Mouse (Mus musculus) thymus, adult 2 months (tissue): Measurements from ENCODE around the gene Lmtk3. TPM values are rescaled to one million over a fixed set of nuclear protein-coding genes. Genes with fewer than 3 reads are reported as not detected.
A peak's percentile ranks its signal among the peaks of the same experiment; 100 is the strongest.

Experiments
- DNase-seq: peaks from one replicate; pipeline ENCODE4 v3.0.0; 2021
- H3K27ac ChIP-seq: fragments of 200-500 bp; 2 replicates; pipeline ENCODE4 v1.5.1; 2012; ENCODE audit warnings: low read length, control low read depth; ENCODE audit not compliant: control insufficient read depth, insufficient read depth
- H3K27me3 ChIP-seq: fragments of 200-500 bp; 2 replicates; pipeline ENCODE4 v1.6.1; 2012; ENCODE audit warnings: mild to moderate bottlenecking, low read length, moderate library complexity, mixed read lengths; ENCODE audit not compliant: control insufficient read depth, insufficient read depth
- H3K36me3 ChIP-seq: fragments of 200-500 bp; 2 replicates; pipeline ENCODE4 v1.6.1; 2012; ENCODE audit warnings: mild to moderate bottlenecking, low read length, moderate library complexity; ENCODE audit not compliant: control insufficient read depth, insufficient read depth
- H3K4me1 ChIP-seq: fragments of 200-500 bp; replicated peaks from 2 replicates; pipeline ENCODE4 v1.6.1; 2012; ENCODE audit warnings: low read length; ENCODE audit not compliant: control insufficient read depth, insufficient read depth
- H3K4me3 ChIP-seq: fragments of 200-500 bp; 2 replicates; pipeline ENCODE4 v1.5.1; 2012; ENCODE audit warnings: mild to moderate bottlenecking, low read length, control low read depth, moderate library complexity; ENCODE audit not compliant: control insufficient read depth, insufficient read depth
- CTCF ChIP-seq: fragments of 200-500 bp; IDR thresholded peaks from 2 replicates; pipeline ENCODE4 v1.5.1; 2012; ENCODE audit warnings: mild to moderate bottlenecking, control low read depth, low read length, moderate library complexity, borderline replicate concordance; ENCODE audit not compliant: control insufficient read depth, poor library complexity, insufficient read depth; ENCODE audit errors: extremely low read depth
- POLR2A ChIP-seq: fragments of 200-500 bp; IDR thresholded peaks from 2 replicates; pipeline ENCODE4 v1.6.1; 2012; ENCODE audit warnings: mild to moderate bottlenecking, low read length, control low read depth, moderate library complexity; ENCODE audit not compliant: control insufficient read depth, poor library complexity, insufficient read depth; ENCODE audit errors: extremely low read depth
- WGBS: fragments of 180-500 bp; shearing (Covaris S2); methylation state at CpG from one replicate; pipeline ENCODE4 v1.1.7; 2018; 5-methylcytosine and 5-hydroxymethylcytosine counted together
- polyA plus RNA-seq: library from polyadenylated mRNA; depleted of rRNA; stranded (reverse); fragments of >200 nt; gene quantifications from 2 replicates; pipeline ENCODE4 v1.2.3, GENCODE M21; 2012

Gene Lmtk3
- polyA plus RNA-seq, 1 experiment = 1.2 TPM

GRCm38 (mm10) chr7:45819843-45820242, 36.3 kb downstream of the Lmtk3 start:
- no peaks in the 10 kb centered on the region for H3K27me3 ChIP-seq
- TF ChIP-seq CTCF (no peak), POLR2A (no peak)
- 21% methylated on average over 25 of the region's 25 CpGs for WGBS
- no peak overlapping the region for H3K4me3 ChIP-seq
- DNase-seq = no peak
- H3K4me1 ChIP-seq = peaks cover 6% of the 10 kb centered on the region
- H3K36me3 ChIP-seq = no peaks in the 10 kb centered on the region; the same call in 1 of the 2 replicates
- no peak overlapping the region for H3K27ac ChIP-seq

GRCm38 (mm10) chr7:45820913-45821312, 37.4 kb downstream of the Lmtk3 start:
- no peak for DNase-seq
- Histone ChIP-seq H3K27ac (no peak overlapping the region), H3K4me1 (no peaks in the 10 kb centered on the region), H3K27me3 (no peaks in the 10 kb centered on the region), H3K36me3 (peaks cover 10% of the 10 kb centered on the region), H3K4me3 (no peak overlapping the region)
- no peak for TF ChIP-seq CTCF
- TF ChIP-seq POLR2A = no peak

GRCm38 (mm10) chr7:45824598-45824997, 41.1 kb downstream of the Lmtk3 start, which contains the start of gene Kcnj14:
TSS of gene Kcnj14 (minus strand) at chr7:45824782.
- Histone ChIP-seq H3K4me1 (no peaks in the 10 kb centered on the region), H3K4me3 (no peak within 1 kb of the TSS), H3K36me3 (peaks cover 13% of the 10 kb centered on the region), H3K27ac (no peak within 1 kb of the TSS), H3K27me3 (no peaks in the 10 kb centered on the region)
- DNase-seq = no peak
- WGBS = 90% methylated on average over 7 of the region's 7 CpGs
- TF ChIP-seq POLR2A (no peak), CTCF (no peak)

- peaks cover 13% of the 10 kb centered on the region for H3K36me3 ChIP-seq
- TF ChIP-seq CTCF (no peak), POLR2A (no peak)
- no peak for DNase-seq
- peaks cover 2% of the 10 kb centered on the region; the same call in 1 of the 2 replicates for H3K27me3 ChIP-seq
- peaks cover 8% of the 10 kb centered on the region for H3K4me1 ChIP-seq
- H3K27ac ChIP-seq = no peak overlapping the region
- no peak overlapping the region for H3K4me3 ChIP-seq
- 91% methylated on average over 7 of the region's 7 CpGs for WGBS
These were observed 43.1 kb downstream of the Lmtk3 start for GRCm38 (mm10) chr7:45826631-45827030.

GRCm38 (mm10) chr7:45830427-45831127, 47.0 kb downstream of the Lmtk3 start, which contains the start of gene Grwd1:
TSS of gene Grwd1 (minus strand) at chr7:45830944.
- peaks cover 18% of the 10 kb centered on the region for H3K4me1 ChIP-seq
- no peak within 1 kb of the TSS for H3K27ac ChIP-seq
- peak; percentile 77 for DNase-seq

GRCm38 (mm10) chr7:45831128-45831525, 47.6 kb downstream of the Lmtk3 start:
- WGBS = 28% methylated on average over 5 of the region's 5 CpGs
- peaks cover 18% of the 10 kb centered on the region for H3K4me1 ChIP-seq

More at GRCm38 (mm10) chr7:45830427-45831127, 47.0 kb downstream of the Lmtk3 start, which contains the start of gene Grwd1:
- TF ChIP-seq POLR2A = no peak
- 0 out of 2 replicates have a peak, but pooled peaks have one; percentile 14 for TF ChIP-seq CTCF
- Histone ChIP-seq H3K4me3 (peak within 1 kb of the TSS; percentile 64), H3K27me3 (peaks cover 24% of the 10 kb centered on the region; the same call in 1 of the 2 replicates), H3K36me3 (peaks cover 6% of the 10 kb centered on the region)
- WGBS = under 1% methylated on average over 35 of the region's 35 CpGs

GRCm38 (mm10) chr7:45832428-45832827, 48.9 kb downstream of the Lmtk3 start:
- no peak for DNase-seq

More at GRCm38 (mm10) chr7:45831128-45831525, 47.6 kb downstream of the Lmtk3 start:
- TF ChIP-seq CTCF (no peak), POLR2A (no peak)
- Histone ChIP-seq H3K27me3 (peaks cover 24% of the 10 kb centered on the region; the same call in 1 of the 2 replicates), H3K4me3 (no peak overlapping the region), H3K36me3 (peaks cover under 1% of the 10 kb centered on the region; the same call in 1 of the 2 replicates), H3K27ac (no peak overlapping the region)
- DNase-seq = no peak

More at GRCm38 (mm10) chr7:45832428-45832827, 48.9 kb downstream of the Lmtk3 start:
- Histone ChIP-seq H3K4me1 (peaks cover 18% of the 10 kb centered on the region), H3K27ac (no peak overlapping the region), H3K27me3 (peaks cover 24% of the 10 kb centered on the region; the same call in 1 of the 2 replicates), H3K36me3 (no peaks in the 10 kb centered on the region), H3K4me3 (no peak overlapping the region)
- 20% methylated on average over 30 of the region's 30 CpGs for WGBS
- no peak for TF ChIP-seq CTCF
- TF ChIP-seq POLR2A = no peak
